Mouse (Mus musculus) layer of hippocampus, adult 9-10 months (tissue): ENCODE data around the gene Gm15517.

Experiments used
- DNase-seq: peaks from one replicate; pipeline ENCODE4 v3.0.0; 2022; ENCODE audit warnings: low spot score

Gm15517 gene

GRCm38 (mm10) chr7:44309475-44310284 is 48.4 kb downstream of the Gm15517 start, which contains the start of gene Shank1:
TSS of gene Shank1 (plus strand) at chr7:44310253.
- DNase-seq = no peak

GRCm38 (mm10) chr7:44310285-44310877 is 49.1 kb downstream of the Gm15517 start:
- DNase-seq = no peak

- no peak for DNase-seq
These were observed 49.8 kb downstream of the Gm15517 start for GRCm38 (mm10) chr7:44310878-44311712.
